Mouse (Mus musculus): ENCODE data around the gene Phc2. TPM values are rescaled to one million over a fixed set of nuclear protein-coding genes. Genes with fewer than 3 reads are reported as not detected.
A peak's percentile ranks its signal among the peaks of the same experiment; 100 is the strongest.

The Phc2 gene
- polyA plus RNA-seq, 1 experiment from 2014 or later: 40.7 TPM

DNA sequence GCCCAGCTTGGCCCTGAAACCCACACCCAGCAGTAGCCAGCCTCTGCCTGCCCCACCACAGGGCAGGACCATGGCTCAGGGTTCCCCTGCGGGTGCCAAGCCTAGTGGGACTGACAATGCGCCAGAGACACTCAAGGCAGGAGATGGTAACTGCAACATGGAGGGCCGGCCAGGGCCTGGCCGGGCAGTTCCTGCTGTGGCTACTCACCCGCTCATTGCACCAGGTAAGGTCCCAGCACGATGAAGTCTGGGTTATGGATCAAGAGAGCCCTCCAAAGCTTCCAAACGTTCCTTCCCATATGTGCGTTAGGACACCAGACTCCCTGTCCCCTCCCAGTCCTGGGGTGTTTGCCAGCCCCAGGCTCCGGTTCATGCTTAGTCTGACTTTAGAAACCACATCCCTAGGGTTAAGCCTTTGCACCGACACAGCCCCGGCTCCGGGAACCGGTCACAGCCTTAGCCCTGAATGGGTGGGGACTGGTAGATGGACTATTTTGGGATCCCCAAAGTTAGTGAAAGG, 57.7 kb downstream of the Phc2 start:
- Histone ChIP-seq H3K9me3 (no peaks in the 10 kb centered on the region), H3K4me2 (peak overlapping the region; percentile 38), H3K27me3 (no peaks in the 10 kb centered on the region), H3K9ac (no peak overlapping the region), H3K4me3 (peak overlapping the region; percentile 16), H3K27ac (peak overlapping the region; percentile 59), H3K36me3 (peaks cover 3% of the 10 kb centered on the region; the same call in 1 of the 2 replicates), H3K4me1 (peaks cover 37% of the 10 kb centered on the region)
- no peak for ATAC-seq (ENCODE audit: insufficient number of reproducible peaks, low FRiP score, low TSS enrichment, low read depth)
- WGBS: 52% methylated on average over 13 of the region's 13 CpGs

DNA sequence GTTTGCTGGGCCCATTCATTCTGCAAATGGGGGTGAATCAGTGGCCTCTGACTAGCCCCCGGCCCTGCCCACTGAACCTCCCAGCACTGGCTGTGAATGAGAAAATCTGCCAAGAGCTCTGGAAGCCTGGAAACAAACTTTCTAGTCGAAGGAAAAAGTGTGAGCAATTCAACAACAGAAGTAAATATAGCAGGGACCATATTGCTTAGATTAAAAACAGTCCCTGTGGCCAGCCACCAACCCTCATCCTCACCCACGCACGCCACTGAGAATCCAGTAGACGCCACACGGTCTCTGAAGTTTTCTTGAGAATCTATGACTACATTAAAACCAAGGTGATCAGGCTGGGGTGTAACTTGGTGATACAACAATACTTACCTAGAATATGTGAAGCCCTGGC, 58.4 kb downstream of the Phc2 start:
- Histone ChIP-seq H3K4me1 (peaks cover 41% of the 10 kb centered on the region), H3K27ac (no peak overlapping the region), H3K36me3 (peaks cover 3% of the 10 kb centered on the region; the same call in 1 of the 2 replicates), H3K4me2 (no peak overlapping the region), H3K9ac (no peak overlapping the region), H3K9me3 (no peaks in the 10 kb centered on the region), H3K27me3 (no peaks in the 10 kb centered on the region), H3K4me3 (no peak overlapping the region)
- no peak for ATAC-seq (ENCODE audit: insufficient number of reproducible peaks, low FRiP score, low TSS enrichment, low read depth)
- 73% methylated on average over 6 of the region's 6 CpGs for WGBS

DNA sequence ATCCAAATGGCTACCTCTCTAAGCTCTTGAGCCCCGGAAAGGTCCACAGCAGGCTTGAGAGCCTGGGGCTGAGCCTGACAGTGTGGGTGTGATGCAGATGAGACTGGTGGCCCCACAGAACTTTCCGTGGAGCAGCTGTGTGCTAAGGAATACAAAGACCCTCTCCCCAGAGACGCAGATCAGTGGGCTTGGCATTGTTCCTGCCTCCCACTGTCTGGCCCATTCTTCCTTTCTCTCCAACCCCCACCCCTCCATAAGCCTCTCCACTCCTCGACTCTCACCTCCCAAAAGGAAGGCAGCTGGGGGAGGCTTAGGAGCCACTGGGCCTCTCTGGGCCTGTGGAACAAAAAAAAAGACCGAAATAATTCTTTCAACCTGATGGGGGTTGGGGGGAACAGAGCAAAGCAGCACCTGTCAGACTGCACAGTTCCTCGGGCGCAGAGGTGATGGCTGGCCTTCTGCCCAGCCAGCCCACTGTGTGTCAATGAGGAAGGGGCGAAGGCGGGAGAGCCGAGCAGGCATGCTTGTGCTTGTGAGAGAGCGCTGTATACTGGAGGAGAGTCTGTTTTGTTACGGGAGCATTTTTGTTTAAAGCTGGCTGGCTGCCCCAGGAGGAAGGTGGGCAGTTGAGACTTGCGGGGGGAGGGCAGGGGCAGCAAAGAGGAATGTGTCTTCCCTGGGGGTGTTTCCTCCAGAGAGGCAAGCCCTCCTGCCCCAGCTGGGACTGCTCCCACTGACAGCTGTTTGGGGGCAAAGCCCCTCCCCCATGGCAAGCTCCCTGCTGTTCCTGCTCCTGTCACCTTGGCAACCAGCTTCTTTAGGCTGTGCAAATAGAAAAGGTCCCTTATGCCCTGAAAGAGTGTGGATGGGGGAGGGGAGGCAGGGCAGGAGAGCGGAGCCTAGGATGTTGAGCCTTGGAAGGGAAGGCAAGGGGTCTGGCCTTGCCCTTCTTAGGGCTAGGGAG, 61.0 kb downstream of the Phc2 start:
- Histone ChIP-seq H3K36me3 (no peaks in the 10 kb centered on the region), H3K9ac (no peak overlapping the region), H3K4me2 (peak overlapping the region; percentile 5; the same call in 1 of the 2 replicates), H3K27ac (peak overlapping the region; percentile 61), H3K4me3 (no peak overlapping the region), H3K27me3 (no peaks in the 10 kb centered on the region), H3K9me3 (no peaks in the 10 kb centered on the region), H3K4me1 (peaks cover 55% of the 10 kb centered on the region)
- peak; percentile 27; the same call in 1 of the 2 replicates for ATAC-seq (ENCODE audit: insufficient number of reproducible peaks, low FRiP score, low TSS enrichment, low read depth)
- WGBS: 9% methylated on average over 14 of the region's 14 CpGs

DNA sequence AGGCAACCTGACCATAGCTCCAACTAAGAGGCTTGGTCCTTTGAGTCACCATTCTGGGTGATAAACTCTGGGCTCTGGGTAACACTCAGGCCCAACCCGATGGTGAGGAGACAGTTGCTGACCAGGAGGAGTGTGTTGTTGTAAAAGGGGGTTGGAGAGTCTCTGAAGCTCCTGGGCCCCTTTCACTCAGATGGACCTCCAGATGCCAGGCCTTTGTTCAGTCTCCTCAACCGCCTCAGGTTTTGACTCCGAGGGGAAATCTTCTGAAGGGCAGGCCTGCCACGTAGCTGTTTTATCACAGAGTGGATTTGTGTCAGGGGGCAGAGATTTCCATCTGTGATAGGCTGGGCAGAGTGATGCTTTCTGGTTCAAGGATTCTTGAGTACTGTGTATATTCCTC, 61.8 kb downstream of the Phc2 start:
- Histone ChIP-seq H3K4me3 (no peak overlapping the region), H3K9ac (no peak overlapping the region)
- no peak for ATAC-seq (ENCODE audit: insufficient number of reproducible peaks, low FRiP score, low TSS enrichment, low read depth)

DNA sequence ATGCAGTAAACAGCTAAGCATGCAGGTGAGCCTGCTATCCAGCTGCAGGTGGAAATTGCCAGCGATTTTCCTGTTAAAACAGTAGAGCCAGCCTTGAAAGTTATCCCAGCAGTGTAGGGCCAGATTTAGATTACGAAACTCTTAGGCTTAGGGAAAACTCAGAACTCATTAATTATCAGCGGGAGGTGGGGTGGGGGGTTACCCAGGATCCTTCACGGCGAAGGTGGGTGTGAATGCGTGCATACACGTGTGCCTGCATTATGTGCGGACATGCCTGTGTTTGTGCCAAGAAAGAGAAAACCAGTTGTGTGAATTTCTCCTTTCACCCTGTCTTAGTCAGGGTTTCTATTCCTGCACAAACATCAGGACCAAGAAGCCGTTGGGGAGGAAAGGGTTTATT, 62.2 kb downstream of the Phc2 start:
- no peak overlapping the region for H3K9ac ChIP-seq
- H3K27ac ChIP-seq: peak overlapping the region; percentile 61; the same call in 1 of the 2 replicates
- peaks cover 56% of the 10 kb centered on the region for H3K4me1 ChIP-seq
- ATAC-seq (ENCODE audit: insufficient number of reproducible peaks, low FRiP score, low TSS enrichment, low read depth): no peak
- H3K4me2 ChIP-seq: no peak overlapping the region
- no peaks in the 10 kb centered on the region for H3K27me3 ChIP-seq
- H3K36me3 ChIP-seq: no peaks in the 10 kb centered on the region
- WGBS: 38% methylated on average over 9 of the region's 9 CpGs
- no peak overlapping the region for H3K4me3 ChIP-seq
- no peaks in the 10 kb centered on the region for H3K9me3 ChIP-seq

More for the DNA sequence above, 61.8 kb downstream of the Phc2 start:
- 17% methylated on average over 4 of the region's 4 CpGs for WGBS
- Histone ChIP-seq H3K4me1 (peaks cover 57% of the 10 kb centered on the region), H3K27ac (peak overlapping the region; percentile 61), H3K27me3 (no peaks in the 10 kb centered on the region), H3K36me3 (no peaks in the 10 kb centered on the region), H3K4me2 (peak overlapping the region; percentile 5; the same call in 1 of the 2 replicates), H3K9me3 (no peaks in the 10 kb centered on the region)

DNA sequence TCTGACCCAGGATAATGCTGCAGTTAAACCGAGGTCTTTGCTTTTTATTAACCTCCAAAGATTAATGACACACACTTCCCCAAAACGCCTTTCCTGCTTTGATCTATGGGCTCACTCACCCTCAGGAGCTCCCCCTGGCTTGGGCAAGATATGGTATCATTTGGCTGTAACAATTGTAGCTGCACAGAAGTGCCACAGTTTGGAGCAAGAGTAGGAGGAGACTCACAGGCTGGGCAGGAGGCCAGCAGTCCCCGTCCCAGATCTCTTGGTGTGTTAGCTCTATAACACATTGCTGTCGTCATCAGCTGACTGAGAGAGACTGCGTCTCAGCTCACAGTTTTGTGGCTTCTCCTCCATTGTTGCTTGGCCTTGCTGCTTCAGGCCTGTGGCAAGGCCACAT, 65.6 kb downstream of the Phc2 start:
- WGBS: 5% methylated on average over 5 of the region's 5 CpGs

DNA sequence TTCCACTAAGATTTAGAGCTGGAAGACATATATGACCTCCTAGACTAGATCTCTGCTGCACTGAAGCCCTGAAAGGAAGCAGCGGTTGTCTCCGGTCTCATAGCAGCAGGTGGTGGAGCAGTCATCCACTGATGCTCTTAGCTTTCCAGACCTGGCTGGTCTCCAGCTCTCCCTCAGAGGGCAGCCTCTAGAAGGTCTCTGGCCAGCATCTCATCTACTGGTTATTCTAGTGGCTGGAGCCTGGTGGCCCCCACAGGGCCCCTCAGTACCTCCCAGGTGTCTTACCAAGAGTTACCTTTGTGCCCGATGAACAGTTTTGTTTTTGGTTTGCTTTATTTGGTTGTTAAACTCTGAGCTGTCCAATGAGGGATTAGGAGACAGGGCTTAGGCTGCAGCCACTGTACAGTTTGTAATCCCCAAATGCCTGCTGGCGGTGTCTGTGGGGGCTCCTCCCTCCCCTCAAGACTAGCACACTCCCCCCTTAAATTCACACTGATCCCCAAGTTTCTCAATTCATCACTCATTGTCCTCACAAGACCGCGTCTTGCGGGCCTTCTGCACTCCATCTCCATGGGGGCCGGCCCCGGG, 66.7 kb downstream of the Phc2 start:
- WGBS: 67% methylated on average over 9 of the region's 9 CpGs
- Histone ChIP-seq H3K4me1 (peaks cover 33% of the 10 kb centered on the region), H3K9ac (no peak overlapping the region), H3K4me2 (no peak overlapping the region), H3K27ac (no peak overlapping the region), H3K9me3 (no peaks in the 10 kb centered on the region), H3K27me3 (no peaks in the 10 kb centered on the region), H3K4me3 (no peak overlapping the region), H3K36me3 (no peaks in the 10 kb centered on the region)
- ATAC-seq (ENCODE audit: insufficient number of reproducible peaks, low FRiP score, low TSS enrichment, low read depth): no peak

More for the DNA sequence above, 65.6 kb downstream of the Phc2 start:
- Histone ChIP-seq H3K27me3 (no peaks in the 10 kb centered on the region), H3K9ac (no peak overlapping the region), H3K9me3 (no peaks in the 10 kb centered on the region), H3K4me2 (no peak overlapping the region), H3K4me1 (peaks cover 42% of the 10 kb centered on the region), H3K27ac (0 out of 2 replicates have a peak overlapping the region, but pooled peaks have one; percentile 28), H3K4me3 (no peak overlapping the region), H3K36me3 (no peaks in the 10 kb centered on the region)
- no peak for ATAC-seq (ENCODE audit: insufficient number of reproducible peaks, low FRiP score, low TSS enrichment, low read depth)

DNA sequence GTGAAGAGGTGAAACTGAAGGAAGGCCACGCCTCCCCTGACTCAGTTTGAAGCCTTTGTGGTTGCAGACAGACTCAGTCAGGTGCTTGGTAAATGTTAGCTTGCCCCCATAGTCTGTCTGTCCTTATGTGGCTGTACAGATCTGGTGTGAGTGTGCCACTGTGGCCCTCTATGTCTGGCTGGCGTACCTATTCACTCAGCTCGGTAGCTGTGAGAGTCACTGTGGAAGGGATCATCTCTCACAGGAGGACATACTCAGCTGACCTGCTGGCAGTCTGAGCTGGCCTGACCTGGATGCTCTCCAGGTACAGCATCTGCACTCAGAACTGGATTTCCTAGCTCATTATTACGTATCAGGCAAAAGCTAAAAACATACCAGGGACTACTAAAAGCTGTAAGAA, 67.3 kb downstream of the Phc2 start:
- Histone ChIP-seq H3K36me3 (no peaks in the 10 kb centered on the region), H3K27me3 (no peaks in the 10 kb centered on the region), H3K4me1 (peaks cover 34% of the 10 kb centered on the region), H3K4me3 (no peak overlapping the region), H3K9ac (no peak overlapping the region), H3K9me3 (no peaks in the 10 kb centered on the region), H3K27ac (no peak overlapping the region), H3K4me2 (no peak overlapping the region)
- no peak for ATAC-seq (ENCODE audit: insufficient number of reproducible peaks, low FRiP score, low TSS enrichment, low read depth)
- 77% methylated on average over 4 of the region's 4 CpGs for WGBS

DNA sequence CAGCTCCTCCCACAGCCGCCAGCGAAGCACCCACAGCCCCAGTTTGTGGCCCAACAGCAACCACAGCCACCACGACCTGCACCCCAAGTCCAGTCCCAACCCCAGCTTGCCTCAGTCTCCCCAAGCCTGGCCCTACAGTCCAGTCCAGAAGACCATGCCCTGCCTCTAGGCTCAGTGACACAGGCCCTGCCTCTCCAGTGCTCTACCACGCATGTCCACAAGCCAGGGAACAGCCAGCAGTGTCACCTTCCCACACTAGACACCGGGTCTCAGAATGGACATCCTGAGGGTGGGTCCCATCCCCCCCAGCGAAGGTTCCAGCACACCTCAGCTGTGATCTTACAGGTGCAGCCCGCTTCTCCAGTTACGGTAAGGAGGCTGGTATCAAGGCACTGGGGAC, 68.4 kb downstream of the Phc2 start:
- H3K9ac ChIP-seq: no peak overlapping the region
- no peaks in the 10 kb centered on the region for H3K27me3 ChIP-seq

DNA sequence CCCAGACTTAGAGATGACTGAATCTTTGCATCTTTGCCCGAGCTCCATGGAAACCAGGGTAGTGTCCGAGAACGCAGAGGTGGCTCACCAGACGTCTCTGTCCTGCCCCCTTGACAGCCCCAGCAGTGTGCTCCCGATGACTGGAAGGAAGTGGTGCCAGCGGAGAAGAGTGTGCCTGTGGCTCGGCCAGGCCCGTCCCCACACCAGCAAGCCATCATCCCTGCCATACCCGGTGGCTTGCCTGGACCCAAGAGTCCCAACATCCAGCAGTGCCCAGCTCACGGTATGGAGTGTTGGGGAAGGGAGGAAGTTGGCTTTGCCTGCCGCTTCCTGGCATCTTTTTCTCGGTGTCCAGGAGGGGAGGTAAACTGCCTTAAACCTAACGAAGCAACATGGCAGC, 68.9 kb downstream of the Phc2 start:
- WGBS: 81% methylated on average over 13 of the region's 13 CpGs
- Histone ChIP-seq H3K9me3 (no peaks in the 10 kb centered on the region), H3K4me3 (no peak overlapping the region), H3K27me3 (no peaks in the 10 kb centered on the region), H3K36me3 (no peaks in the 10 kb centered on the region), H3K9ac (no peak overlapping the region), H3K27ac (no peak overlapping the region), H3K4me2 (no peak overlapping the region), H3K4me1 (peaks cover 40% of the 10 kb centered on the region)
- ATAC-seq (ENCODE audit: insufficient number of reproducible peaks, low FRiP score, low TSS enrichment, low read depth): no peak

More for the DNA sequence above, 68.4 kb downstream of the Phc2 start:
- H3K4me1 ChIP-seq: peaks cover 35% of the 10 kb centered on the region
- ATAC-seq (ENCODE audit: insufficient number of reproducible peaks, low FRiP score, low TSS enrichment, low read depth): no peak
- no peak overlapping the region for H3K4me3 ChIP-seq
- 86% methylated on average over 8 of the region's 8 CpGs for WGBS
- H3K4me2 ChIP-seq: no peak overlapping the region
- no peak overlapping the region for H3K27ac ChIP-seq
- no peaks in the 10 kb centered on the region for H3K9me3 ChIP-seq
- H3K36me3 ChIP-seq: no peaks in the 10 kb centered on the region

DNA sequence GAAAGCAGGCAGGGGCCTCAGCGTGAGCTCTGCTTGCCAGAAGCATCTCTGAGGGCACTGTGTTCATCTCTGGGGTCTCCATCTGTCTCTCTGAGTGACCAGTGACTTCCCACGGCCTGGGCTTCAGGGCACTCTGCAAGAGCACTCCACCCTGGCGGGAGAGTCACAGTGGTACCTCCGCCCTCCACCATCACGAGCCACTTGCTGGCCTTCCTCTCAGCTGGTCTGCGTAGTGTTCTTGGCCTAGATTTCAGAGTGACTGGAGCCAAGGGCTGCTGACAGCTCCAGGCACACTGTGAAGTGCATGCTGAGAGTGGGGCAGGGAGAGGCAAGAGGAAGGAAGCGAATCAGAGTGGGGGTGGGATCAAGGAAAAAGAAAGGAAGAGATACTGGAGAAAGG, 69.6 kb downstream of the Phc2 start:
- Histone ChIP-seq H3K36me3 (no peaks in the 10 kb centered on the region), H3K4me3 (no peak overlapping the region), H3K27me3 (no peaks in the 10 kb centered on the region), H3K27ac (no peak overlapping the region), H3K9me3 (no peaks in the 10 kb centered on the region), H3K4me2 (no peak overlapping the region), H3K4me1 (peaks cover 46% of the 10 kb centered on the region), H3K9ac (no peak overlapping the region)
- WGBS: 75% methylated on average over 7 of the region's 7 CpGs
- no peak for ATAC-seq (ENCODE audit: insufficient number of reproducible peaks, low FRiP score, low TSS enrichment, low read depth)
